Mouse (Mus musculus): ENCODE results near the gene Ptgis. TPM values are rescaled to one million over a fixed set of nuclear protein-coding genes. Genes with fewer than 3 reads are reported as not detected.

Ptgis gene
- polyA plus RNA-seq, 1 experiment from 2014 or later, result 18.6 TPM

- H3K4me3 ChIP-seq (ENCODE audit: low read depth, low read length), result no peak overlapping the region
- DNase-seq, result peak; percentile 94
- no peaks in the 10 kb centered on the region for H3K9me3 ChIP-seq (ENCODE audit: low read depth, low read length)
- TF ChIP-seq CTCF (IDR thresholded peaks at IDR 0.05; ENCODE audit: low read depth), result peak; percentile 98
- peak; percentile 82 for ATAC-seq (ENCODE audit: insufficient read depth)
- no peaks in the 10 kb centered on the region for H3K4me1 ChIP-seq (ENCODE audit: insufficient read depth)
- no peaks in the 10 kb centered on the region; the same call in 1 of the 2 replicates for H3K36me3 ChIP-seq (ENCODE audit: insufficient read depth)
- no peak overlapping the region for H3K4me2 ChIP-seq
- 45% methylated on average over 8 of the region's 8 CpGs for WGBS
- H3K9ac ChIP-seq, result no peak overlapping the region
- H3K27ac ChIP-seq (ENCODE audit: low read depth), result no peak overlapping the region
- no peaks in the 10 kb centered on the region for H3K27me3 ChIP-seq (ENCODE audit: insufficient read depth, low read length)
Measured at GRCm38 (mm10) chr2:167219154-167219775, 21.1 kb downstream of the Ptgis start.

- DNase-seq (no peak), ATAC-seq (ENCODE audit: insufficient read depth) (no peak)
- TF ChIP-seq CTCF (IDR thresholded peaks at IDR 0.05; ENCODE audit: low read depth), result no peak
- no peak overlapping the region for H3K9ac ChIP-seq
- 95% methylated on average over 12 of the region's 12 CpGs for WGBS
- H3K36me3 ChIP-seq (ENCODE audit: insufficient read depth), result 0 out of 2 replicates have a peak, but pooled peaks cover 5% of the 10 kb centered on the region
- no peak overlapping the region for H3K4me2 ChIP-seq
- H3K27me3 ChIP-seq (ENCODE audit: insufficient read depth, low read length), result no peaks in the 10 kb centered on the region
- H3K4me3 ChIP-seq (ENCODE audit: low read depth, low read length), result no peak overlapping the region
- no peaks in the 10 kb centered on the region for H3K4me1 ChIP-seq (ENCODE audit: insufficient read depth)
- H3K9me3 ChIP-seq (ENCODE audit: low read depth, low read length), result no peaks in the 10 kb centered on the region
- no peak overlapping the region for H3K27ac ChIP-seq (ENCODE audit: low read depth)
Measured at GRCm38 (mm10) chr2:167213666-167214065, 26.7 kb downstream of the Ptgis start.

- Histone ChIP-seq H3K4me2 (no peak overlapping the region), H3K4me3 (ENCODE audit: low read depth, low read length) (no peak overlapping the region), H3K9me3 (ENCODE audit: low read depth, low read length) (no peaks in the 10 kb centered on the region), H3K27me3 (ENCODE audit: insufficient read depth, low read length) (no peaks in the 10 kb centered on the region), H3K4me1 (ENCODE audit: insufficient read depth) (no peaks in the 10 kb centered on the region), H3K36me3 (ENCODE audit: insufficient read depth) (0 out of 2 replicates have a peak, but pooled peaks cover 5% of the 10 kb centered on the region), H3K9ac (no peak overlapping the region), H3K27ac (ENCODE audit: low read depth) (no peak overlapping the region)
- peak; percentile 23 for DNase-seq
- no peak for ATAC-seq (ENCODE audit: insufficient read depth)
- peak; percentile 39; the same call in 1 of the 2 replicates for TF ChIP-seq CTCF (IDR thresholded peaks at IDR 0.05; ENCODE audit: low read depth)
- 88% methylated on average over 3 of the region's 3 CpGs for WGBS
Measured at GRCm38 (mm10) chr2:167213076-167213475, 27.3 kb downstream of the Ptgis start.

GRCm38 (mm10) chr2:167212551-167212950 lies 27.9 kb downstream of the Ptgis start:
- Histone ChIP-seq H3K4me1 (ENCODE audit: insufficient read depth) (no peaks in the 10 kb centered on the region), H3K9me3 (ENCODE audit: low read depth, low read length) (no peaks in the 10 kb centered on the region), H3K27me3 (ENCODE audit: insufficient read depth, low read length) (no peaks in the 10 kb centered on the region), H3K4me2 (no peak overlapping the region), H3K4me3 (ENCODE audit: low read depth, low read length) (no peak overlapping the region), H3K27ac (ENCODE audit: low read depth) (no peak overlapping the region), H3K36me3 (ENCODE audit: insufficient read depth) (0 out of 2 replicates have a peak, but pooled peaks cover 5% of the 10 kb centered on the region), H3K9ac (no peak overlapping the region)
- DNase-seq, result no peak
- no peak for TF ChIP-seq CTCF (IDR thresholded peaks at IDR 0.05; ENCODE audit: low read depth)
- no peak for ATAC-seq (ENCODE audit: insufficient read depth)
- 91% methylated on average over 6 of the region's 6 CpGs for WGBS

GRCm38 (mm10) chr2:167212089-167212488 lies 28.3 kb downstream of the Ptgis start:
- ATAC-seq (ENCODE audit: insufficient read depth), result no peak
- no peak for DNase-seq
- no peak for TF ChIP-seq CTCF (IDR thresholded peaks at IDR 0.05; ENCODE audit: low read depth)
- WGBS, result 87% methylated on average over 3 of the region's 3 CpGs
- no peak overlapping the region for H3K4me2 ChIP-seq
- H3K9ac ChIP-seq, result no peak overlapping the region
- no peak overlapping the region for H3K4me3 ChIP-seq (ENCODE audit: low read depth, low read length)
- no peak overlapping the region for H3K27ac ChIP-seq (ENCODE audit: low read depth)
- H3K9me3 ChIP-seq (ENCODE audit: low read depth, low read length), result no peaks in the 10 kb centered on the region
- H3K36me3 ChIP-seq (ENCODE audit: insufficient read depth), result 0 out of 2 replicates have a peak, but pooled peaks cover 5% of the 10 kb centered on the region
- H3K4me1 ChIP-seq (ENCODE audit: insufficient read depth), result no peaks in the 10 kb centered on the region
- H3K27me3 ChIP-seq (ENCODE audit: insufficient read depth, low read length), result no peaks in the 10 kb centered on the region

- ATAC-seq (ENCODE audit: insufficient read depth) (no peak), DNase-seq (no peak)
- H3K9me3 ChIP-seq (ENCODE audit: low read depth, low read length), result no peaks in the 10 kb centered on the region
- 48% methylated on average over 9 of the region's 9 CpGs for WGBS
- TF ChIP-seq CTCF (IDR thresholded peaks at IDR 0.05; ENCODE audit: low read depth), result no peak
- no peaks in the 10 kb centered on the region for H3K4me1 ChIP-seq (ENCODE audit: insufficient read depth)
- no peak overlapping the region for H3K9ac ChIP-seq
- H3K36me3 ChIP-seq (ENCODE audit: insufficient read depth), result 0 out of 2 replicates have a peak, but pooled peaks cover 5% of the 10 kb centered on the region
- no peak overlapping the region for H3K27ac ChIP-seq (ENCODE audit: low read depth)
- no peaks in the 10 kb centered on the region for H3K27me3 ChIP-seq (ENCODE audit: insufficient read depth, low read length)
- H3K4me3 ChIP-seq (ENCODE audit: low read depth, low read length), result no peak overlapping the region
- H3K4me2 ChIP-seq, result no peak overlapping the region
Measured at GRCm38 (mm10) chr2:167209900-167210299, 30.5 kb downstream of the Ptgis start.

GRCm38 (mm10) chr2:167208984-167209383 lies 31.4 kb downstream of the Ptgis start:
- H3K9ac ChIP-seq, result no peak overlapping the region
- no peaks in the 10 kb centered on the region for H3K9me3 ChIP-seq (ENCODE audit: low read depth, low read length)
- no peak overlapping the region for H3K4me3 ChIP-seq (ENCODE audit: low read depth, low read length)
- H3K4me2 ChIP-seq, result no peak overlapping the region
- H3K27me3 ChIP-seq (ENCODE audit: insufficient read depth, low read length), result no peaks in the 10 kb centered on the region
- no peak for ATAC-seq (ENCODE audit: insufficient read depth)
- no peaks in the 10 kb centered on the region for H3K4me1 ChIP-seq (ENCODE audit: insufficient read depth)
- 48% methylated on average over 3 of the region's 3 CpGs for WGBS
- 0 out of 2 replicates have a peak, but pooled peaks cover 5% of the 10 kb centered on the region for H3K36me3 ChIP-seq (ENCODE audit: insufficient read depth)
- TF ChIP-seq CTCF (IDR thresholded peaks at IDR 0.05; ENCODE audit: low read depth), result no peak
- peak; percentile 27 for DNase-seq
- H3K27ac ChIP-seq (ENCODE audit: low read depth), result no peak overlapping the region

Measured in lung, embryonic 14.5 days (tissue).